Mouse (Mus musculus) CH12.LX (cell line): ENCODE measurements around the gene Polk. TPM values are rescaled to one million over a fixed set of nuclear protein-coding genes. Genes with fewer than 3 reads are reported as not detected.

Source experiments
- DNase-seq: peaks from one replicate; pipeline ENCODE4 v3.0.0-alpha.2; 2013; ENCODE audit errors: extremely low read depth
- H3K27ac ChIP-seq: 2 replicates; pipeline ENCODE4 v1.5.1; 2012; ENCODE audit warnings: low read depth, mild to moderate bottlenecking, control low read depth, moderate library complexity; ENCODE audit not compliant: insufficient read depth
- H3K27me3 ChIP-seq: replicated peaks from 2 replicates; pipeline ENCODE3; 2012; ENCODE audit warnings: inconsistent platforms
- H3K36me3 ChIP-seq, 2 experiments: replicated peaks in 1 of 2; 2 replicates each; pipeline versions ENCODE3 to v1.6.1; 2012; ENCODE audit warnings: inconsistent platforms in 1 of 2, low read length in 1 of 2, mild to moderate bottlenecking in 1 of 2, mixed read lengths in 1 of 2, moderate library complexity in 1 of 2; ENCODE audit not compliant: control insufficient read depth in 1 of 2, insufficient read depth in 1 of 2
- H3K4me1 ChIP-seq, 2 experiments: 2 replicates each; pipeline ENCODE4 v1.6.1; 2012; ENCODE audit warnings: inconsistent platforms in 1 of 2, moderate library complexity in 1 of 2; ENCODE audit not compliant: insufficient read depth in 2 of 2, control insufficient read depth in 1 of 2
- H3K4me2 ChIP-seq: 2 replicates; pipeline ENCODE4 v1.6.1; 2012; ENCODE audit warnings: low read depth, mild to moderate bottlenecking, control low read depth; ENCODE audit not compliant: poor library complexity, insufficient read depth, severe bottlenecking
- H3K4me3 ChIP-seq, 3 experiments: fragments of 150-350 bp in 1 of 3; sonication (generic) in 1 of 3; replicated peaks in 1 of 3; 2 replicates each; pipeline versions ENCODE3 to v1.5.1; 2011 to 2012; ENCODE audit warnings: low read depth in 2 of 3, low read length in 2 of 3, mild to moderate bottlenecking in 2 of 3, moderate library complexity in 2 of 3, control low read depth in 1 of 3, improper control_type of control experiment in 1 of 3, inconsistent platforms in 1 of 3, mixed read lengths in 1 of 3; ENCODE audit not compliant: poor library complexity in 1 of 3
- H3K79me2 ChIP-seq: replicated peaks from 2 replicates; pipeline ENCODE4 v1.6.1; 2012; ENCODE audit warnings: mild to moderate bottlenecking, moderate library complexity; ENCODE audit not compliant: control insufficient read depth, poor library complexity, insufficient read depth, severe bottlenecking; ENCODE audit errors: extremely low read depth
- H3K9ac ChIP-seq: 2 replicates; pipeline ENCODE4 v1.6.1; 2012; ENCODE audit warnings: low read depth, mild to moderate bottlenecking, control low read depth, moderate library complexity; ENCODE audit not compliant: insufficient read depth
- H3K9me3 ChIP-seq: replicated peaks from 2 replicates; pipeline ENCODE3; 2012; ENCODE audit warnings: low read length, inconsistent platforms, mixed read lengths
- CHD1 ChIP-seq: IDR thresholded peaks from 2 replicates; pipeline ENCODE4 v1.6.1; 2012; ENCODE audit warnings: low read depth, low read length, improper control_type of control experiment, inconsistent platforms
- CHD2 ChIP-seq: IDR thresholded peaks from 2 replicates; pipeline ENCODE4 v1.6.1; 2011; ENCODE audit warnings: low read length, improper control_type of control experiment
- ELF1 ChIP-seq: IDR thresholded peaks from 2 replicates; pipeline ENCODE4 v1.6.1; 2014; ENCODE audit warnings: low read depth, mild to moderate bottlenecking, inconsistent platforms, low read length, improper control_type of control experiment
- EP300 ChIP-seq: IDR thresholded peaks from 2 replicates; pipeline ENCODE4 v1.6.1; 2011; ENCODE audit warnings: low read length, improper control_type of control experiment
- ETS1 ChIP-seq: conservative IDR thresholded peaks from 2 replicates; pipeline ENCODE4 v1.6.1; 2012; ENCODE audit warnings: low read depth, mild to moderate bottlenecking, inconsistent platforms, low read length, improper control_type of control experiment, moderate library complexity
- GABPA ChIP-seq: IDR thresholded peaks from 2 replicates; pipeline ENCODE4 v1.6.1; 2012; ENCODE audit warnings: low read depth, low read length, improper control_type of control experiment, inconsistent platforms; ENCODE audit not compliant: insufficient replicate concordance
- HCFC1 ChIP-seq: IDR thresholded peaks from 2 replicates; pipeline ENCODE4 v1.6.1; 2012; ENCODE audit warnings: low read depth, mild to moderate bottlenecking, inconsistent platforms, low read length, improper control_type of control experiment
- JUN ChIP-seq: IDR thresholded peaks from 2 replicates; pipeline ENCODE4 v1.6.1; 2011; ENCODE audit warnings: low read depth, mild to moderate bottlenecking, low read length, improper control_type of control experiment, moderate library complexity; ENCODE audit not compliant: insufficient read depth
- KAT2A ChIP-seq: IDR thresholded peaks from 2 replicates; pipeline ENCODE4 v1.6.1; 2012; ENCODE audit warnings: low read length, improper control_type of control experiment, inconsistent platforms; ENCODE audit not compliant: insufficient replicate concordance
- MAFK ChIP-seq: IDR thresholded peaks from 2 replicates; pipeline ENCODE4 v1.6.1; 2011; ENCODE audit warnings: low read length, improper control_type of control experiment; ENCODE audit not compliant: insufficient replicate concordance
- MAX ChIP-seq: IDR thresholded peaks from 2 replicates; pipeline ENCODE4 v1.6.1; 2011; ENCODE audit warnings: low read length, improper control_type of control experiment
- MXI1 ChIP-seq: IDR thresholded peaks from 2 replicates; pipeline ENCODE4 v1.6.1; 2011; ENCODE audit warnings: mild to moderate bottlenecking, low read depth, low read length, improper control_type of control experiment
- NRF1 ChIP-seq: IDR thresholded peaks from 2 replicates; pipeline ENCODE4 v1.6.1; 2014; ENCODE audit warnings: low read depth, mild to moderate bottlenecking, inconsistent platforms, low read length, improper control_type of control experiment, moderate library complexity
- POLR2A ChIP-seq: IDR thresholded peaks from 2 replicates; pipeline ENCODE4 v1.6.1; 2011; ENCODE audit warnings: low read depth, mild to moderate bottlenecking, improper control_type of control experiment, low read length
- POLR2AphosphoS2 ChIP-seq: IDR thresholded peaks from 2 replicates; pipeline ENCODE4 v1.6.1; 2011; ENCODE audit warnings: low read depth, low read length, improper control_type of control experiment
- RCOR1 ChIP-seq: conservative IDR thresholded peaks from 2 replicates; pipeline ENCODE4 v1.6.1; 2012; ENCODE audit warnings: low read depth, mild to moderate bottlenecking, inconsistent platforms, low read length, improper control_type of control experiment
- SIN3A ChIP-seq: IDR thresholded peaks from 2 replicates; pipeline ENCODE4 v1.6.1; 2012; ENCODE audit warnings: low read length, improper control_type of control experiment, inconsistent platforms
- SMC3 ChIP-seq: IDR thresholded peaks from 2 replicates; pipeline ENCODE4 v1.6.1; 2011; ENCODE audit warnings: low read depth, low read length, improper control_type of control experiment
- TBP ChIP-seq: conservative IDR thresholded peaks from 2 replicates; pipeline ENCODE4 v1.6.1; 2011; ENCODE audit warnings: low read depth, low read length, improper control_type of control experiment
- USF2 ChIP-seq: conservative IDR thresholded peaks from 2 replicates; pipeline ENCODE4 v1.6.1; 2011; ENCODE audit warnings: low read depth, low read length, improper control_type of control experiment
- ZKSCAN1 ChIP-seq: IDR thresholded peaks from 2 replicates; pipeline ENCODE4 v1.6.1; 2012; ENCODE audit warnings: low read depth, inconsistent platforms, low read length, improper control_type of control experiment, borderline replicate concordance
- ZNF384 ChIP-seq: IDR thresholded peaks from 2 replicates; pipeline ENCODE4 v1.6.1; 2012; ENCODE audit warnings: low read depth, low read length, improper control_type of control experiment, inconsistent platforms
- dilution Hi-C: fragments of 300-500 bp; cut with MboI; formaldehyde crosslinking; loops from 2 replicates; pipeline ENCODE4 v1.14.3; 2020; ENCODE audit warnings: low sequenced_read_pairs; ENCODE audit not compliant: extremely low pct_unique_long_range_greater_than_20kb, extremely low pct_ligation_motif_present
- in situ Hi-C: fragments of 300-500 bp; cut with MboI; formaldehyde crosslinking; loops from 3 replicates; pipeline ENCODE4 v1.14.3; 2019; ENCODE audit warnings: low sequenced_read_pairs, low pct_ligation_motif_present, low pct_unique_long_range_greater_than_20kb, mixed read lengths
- polyA plus RNA-seq: library from polyadenylated mRNA; unstranded; fragments of >175 nt; gene quantifications from 2 replicates; pipeline ENCODE4 v1.2.1, GENCODE M21; 2012; ENCODE audit warnings: low read depth; ENCODE audit not compliant: insufficient read length
- total RNA-seq, 2 experiments: library from RNA; depleted of rRNA; stranded (reverse); fragments of 300-350 nt in 1 of 2; fragments of >200 nt in 1 of 2; gene quantifications; 2 replicates each; pipeline ENCODE4 v1.2.3; 2012 to 2014

Polk gene
- total and polyA plus RNA-seq, 3 experiments = 10.4 to 12.9 (median 10.5) TPM

DNA sequence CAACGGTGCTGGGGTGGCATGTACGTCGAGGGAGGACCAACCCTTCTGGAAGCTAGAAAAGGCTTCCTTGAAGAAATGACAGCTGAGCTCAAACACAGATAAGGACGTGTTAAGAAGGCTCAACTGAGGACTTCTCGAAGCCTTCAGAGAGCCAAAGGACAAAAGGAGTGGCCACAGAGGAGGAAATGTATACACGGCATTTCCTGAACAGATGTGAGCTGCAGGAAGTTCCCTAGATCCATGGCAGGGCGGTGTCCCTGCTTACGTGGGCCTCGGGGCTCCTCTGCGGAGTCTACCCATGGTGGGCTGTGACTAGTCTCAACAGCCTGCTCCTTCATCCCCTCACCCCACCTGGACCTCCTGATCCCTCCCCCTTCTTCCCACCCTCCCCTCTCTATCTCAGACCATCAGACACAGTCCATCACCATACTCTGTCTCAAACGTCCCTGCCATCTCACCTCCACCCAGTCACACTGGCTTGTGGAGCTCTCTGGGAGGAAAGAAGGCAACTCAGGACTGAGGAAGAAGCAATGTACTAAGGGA lies 108.7 kb downstream of the Polk start:
- in situ Hi-C loops (loop anchor here (5.0 kb wide), 1 partner anchor 159 kb away; no protein-coding TSS in a partner anchor), dilution Hi-C loops (no loop called here)
- Histone ChIP-seq H3K4me2 (no peak overlapping the region), H3K27me3 (no peaks in the 10 kb centered on the region), H3K79me2 (no peaks in the 10 kb centered on the region), H3K4me1 (peaks cover 0 to 16% of the 10 kb centered on the region in 2 experiments; a peak in 3 of 4 replicates), H3K4me3 (no peak overlapping the region), H3K27ac (no peak overlapping the region), H3K36me3 (no peaks in the 10 kb centered on the region), H3K9me3 (no peaks in the 10 kb centered on the region), H3K9ac (no peak overlapping the region)
- DNase-seq = no peak
- no peak for TF ChIP-seq JUN
- no peak for TF ChIP-seq CHD2
- TF ChIP-seq SMC3 = no peak
- TF ChIP-seq ZNF384 = no peak
- no peak for TF ChIP-seq EP300
- no peak for TF ChIP-seq MAFK
- no peak for TF ChIP-seq POLR2AphosphoS2
- no peak for TF ChIP-seq POLR2A
- TF ChIP-seq ETS1 = no peak
- no peak for TF ChIP-seq ELF1
- no peak for TF ChIP-seq NRF1
- TF ChIP-seq TBP = no peak
- no peak for TF ChIP-seq MXI1
- TF ChIP-seq SIN3A = no peak

DNA sequence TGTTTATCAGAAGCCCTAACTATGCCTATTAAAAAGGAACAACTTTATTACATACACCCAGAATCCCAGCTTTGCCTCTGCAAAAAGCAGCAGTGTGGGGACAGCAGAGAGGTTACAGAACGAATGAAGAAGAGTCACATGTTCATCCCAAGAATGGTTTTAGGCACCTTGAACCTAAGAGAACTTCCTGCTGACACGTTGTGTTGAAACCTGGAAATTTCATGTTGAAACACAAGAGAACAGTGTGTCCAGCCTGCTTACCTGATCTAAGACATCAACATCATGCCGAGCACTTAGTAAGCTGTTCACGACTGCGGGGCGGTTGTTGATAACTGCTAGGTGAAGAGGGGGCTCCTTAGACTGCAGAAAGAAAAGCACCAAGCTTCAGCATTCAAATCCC lies 109.3 kb downstream of the Polk start:
- peaks cover 0 to 16% of the 10 kb centered on the region in 2 experiments; a peak in 3 of 4 replicates for H3K4me1 ChIP-seq
- H3K27me3 ChIP-seq = no peaks in the 10 kb centered on the region
- in situ Hi-C loops (loop anchor here (5.0 kb wide), 1 partner anchor 159 kb away; no protein-coding TSS in a partner anchor), dilution Hi-C loops (no loop called here)
- no peak overlapping the region for H3K9ac ChIP-seq
- no peak for DNase-seq
- no peak overlapping the region for H3K4me2 ChIP-seq
- H3K9me3 ChIP-seq = no peaks in the 10 kb centered on the region
- no peak overlapping the region for H3K4me3 ChIP-seq
- TF ChIP-seq CHD2 (no peak), ZKSCAN1 (no peak), RCOR1 (no peak), GABPA (no peak), CHD1 (no peak), NRF1 (no peak), SIN3A (no peak), HCFC1 (no peak), POLR2AphosphoS2 (no peak), MXI1 (no peak), USF2 (no peak), JUN (no peak), KAT2A (no peak), SMC3 (no peak), MAX (no peak), EP300 (no peak)
- H3K36me3 ChIP-seq = no peaks in the 10 kb centered on the region
- H3K27ac ChIP-seq = no peak overlapping the region
- H3K79me2 ChIP-seq = no peaks in the 10 kb centered on the region
